Mouse (Mus musculus) spleen, postnatal 4 days (tissue): ENCODE measurements around the gene Mtss1l.
"Not testable (repeated sequence)": the region's sequence is repeated elsewhere in the genome, so short reads cannot be mapped to it uniquely, and the experiment has no call there.

Source experiments
- DNase-seq, 2 experiments: peaks; one replicate each; pipeline ENCODE4 v3.0.0; 2022; ENCODE audit warnings: low spot score in 2 of 2

Mtss1l gene

GRCm38 (mm10) chr8:110779924-110780718, 58.8 kb downstream of the Mtss1l start:
- DNase-seq, result no peak

- no peak for DNase-seq
Measured at GRCm38 (mm10) chr8:110785366-110785765, 64.1 kb downstream of the Mtss1l start.

GRCm38 (mm10) chr8:110786501-110786900, 65.2 kb downstream of the Mtss1l start:
- not testable (repeated sequence) for DNase-seq

- DNase-seq, result no peak
Measured at GRCm38 (mm10) chr8:110786934-110787333, 65.7 kb downstream of the Mtss1l start.

- no peak for DNase-seq
Measured at GRCm38 (mm10) chr8:110787411-110787954, 66.2 kb downstream of the Mtss1l start.

- no peak for DNase-seq
Measured at GRCm38 (mm10) chr8:110788981-110789380, 67.7 kb downstream of the Mtss1l start.

GRCm38 (mm10) chr8:110789571-110789970, 68.3 kb downstream of the Mtss1l start:
- DNase-seq, result no peak

GRCm38 (mm10) chr8:110790270-110790669, 69.0 kb downstream of the Mtss1l start:
- no peak for DNase-seq
